Mouse (Mus musculus) MN1 (cell line): ENCODE results near the gene Hist1h4f.

Experiments
- DNase-seq: peaks from one replicate; pipeline ENCODE4 v3.0.0-alpha.2; 2016; ENCODE audit warnings: low spot score

The Hist1h4f gene

GRCm38 (mm10) chr13:23513517-23513916 is 37.9 kb downstream of the Hist1h4f start:
- no peak for DNase-seq

GRCm38 (mm10) chr13:23510127-23510526 is 41.3 kb downstream of the Hist1h4f start:
- no peak for DNase-seq

GRCm38 (mm10) chr13:23506819-23507515 is 44.5 kb downstream of the Hist1h4f start:
- DNase-seq: peak; percentile 82

GRCm38 (mm10) chr13:23506351-23506750 is 45.1 kb downstream of the Hist1h4f start:
- DNase-seq: peak; percentile 80

- peak; percentile 49 for DNase-seq
Measured at GRCm38 (mm10) chr13:23505662-23506345, 45.6 kb downstream of the Hist1h4f start.

GRCm38 (mm10) chr13:23503797-23504196 is 47.7 kb downstream of the Hist1h4f start:
- peak; percentile 79 for DNase-seq

- DNase-seq: no peak
Measured at GRCm38 (mm10) chr13:23502916-23503315, 48.5 kb downstream of the Hist1h4f start.

- no peak for DNase-seq
Measured at GRCm38 (mm10) chr13:23502031-23502567, 49.3 kb downstream of the Hist1h4f start.

- no peak for DNase-seq
Measured at GRCm38 (mm10) chr13:23501511-23501910, 49.9 kb downstream of the Hist1h4f start.
